Mouse (Mus musculus) NIH3T3 (cell line): ENCODE measurements around the gene Zdhhc4.

Source experiments
- DNase-seq: peaks from one replicate; pipeline ENCODE4 v3.0.0-alpha.2; 2012; ENCODE audit warnings: low read depth

Gene Zdhhc4

GRCm38 (mm10) chr5:143328690-143329495 lies at the start of gene Zdhhc4:
Gene Zdhhc4, minus strand, starts transcription at chr5:143329256.
- peak; percentile 94 for DNase-seq

DNA sequence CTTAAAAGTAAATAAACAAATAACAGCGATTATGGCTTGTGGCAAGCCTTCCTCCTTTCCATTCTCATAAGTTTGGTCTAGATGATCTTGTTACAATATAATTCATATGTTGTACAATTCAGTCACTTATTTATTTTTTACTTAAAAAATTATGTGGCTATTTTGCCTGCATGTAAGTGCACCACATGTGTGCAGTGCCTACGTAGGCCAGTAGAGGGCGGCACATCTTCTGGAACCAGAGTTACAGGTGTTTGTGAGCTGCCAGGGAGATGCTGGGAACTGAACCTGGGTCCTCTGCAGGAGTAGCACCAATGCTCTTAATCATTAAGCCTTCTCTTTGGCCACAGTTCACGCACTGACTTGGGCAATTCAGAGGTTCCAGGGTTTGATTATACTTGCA lies 47.1 kb upstream of the Zdhhc4 start:
- no peak for DNase-seq

DNA sequence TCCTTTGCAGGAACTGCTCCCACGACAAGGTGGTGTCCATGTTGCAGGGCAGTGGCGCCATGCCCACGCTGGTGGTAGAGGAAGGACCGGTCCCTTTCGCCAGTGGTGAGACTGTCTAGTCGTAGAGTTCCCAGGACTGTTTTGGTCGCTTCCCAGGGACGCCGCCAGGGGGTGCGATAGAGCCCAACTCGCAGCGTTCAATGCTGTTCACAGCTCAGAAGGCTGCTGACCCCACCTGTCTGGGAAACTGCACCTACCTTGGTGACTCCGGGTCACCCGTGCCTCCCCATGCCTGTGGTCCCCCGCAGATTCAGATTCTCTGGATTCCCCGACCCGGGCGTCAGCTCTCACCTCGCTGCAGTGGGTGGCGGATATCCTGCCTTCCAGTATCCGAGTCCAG lies 46.2 kb upstream of the Zdhhc4 start:
- DNase-seq = peak; percentile 52

DNA sequence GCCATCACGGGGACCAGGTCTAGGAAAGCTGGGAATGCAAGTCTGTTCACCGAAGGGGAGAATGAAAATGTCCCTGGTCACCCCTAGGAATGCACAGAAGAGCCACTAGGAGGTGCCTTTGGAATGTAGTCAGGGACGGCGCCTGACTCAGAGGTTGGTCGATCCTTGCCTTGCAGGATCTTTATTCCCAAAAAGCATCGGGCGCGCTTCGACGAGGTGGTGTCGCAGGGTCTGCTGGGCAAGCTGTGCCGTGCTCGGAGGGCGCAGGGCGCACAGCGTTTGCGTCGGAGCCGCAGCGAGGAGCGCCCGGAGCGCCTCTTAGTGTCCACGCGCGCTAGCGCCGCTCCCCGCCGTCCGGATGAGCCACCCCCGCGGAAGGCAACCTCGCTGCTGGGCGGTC lies 43.8 kb upstream of the Zdhhc4 start:
- DNase-seq = peak; percentile 12

GRCm38 (mm10) chr5:143371146-143371510 lies 42.1 kb upstream of the Zdhhc4 start:
- DNase-seq = no peak

DNA sequence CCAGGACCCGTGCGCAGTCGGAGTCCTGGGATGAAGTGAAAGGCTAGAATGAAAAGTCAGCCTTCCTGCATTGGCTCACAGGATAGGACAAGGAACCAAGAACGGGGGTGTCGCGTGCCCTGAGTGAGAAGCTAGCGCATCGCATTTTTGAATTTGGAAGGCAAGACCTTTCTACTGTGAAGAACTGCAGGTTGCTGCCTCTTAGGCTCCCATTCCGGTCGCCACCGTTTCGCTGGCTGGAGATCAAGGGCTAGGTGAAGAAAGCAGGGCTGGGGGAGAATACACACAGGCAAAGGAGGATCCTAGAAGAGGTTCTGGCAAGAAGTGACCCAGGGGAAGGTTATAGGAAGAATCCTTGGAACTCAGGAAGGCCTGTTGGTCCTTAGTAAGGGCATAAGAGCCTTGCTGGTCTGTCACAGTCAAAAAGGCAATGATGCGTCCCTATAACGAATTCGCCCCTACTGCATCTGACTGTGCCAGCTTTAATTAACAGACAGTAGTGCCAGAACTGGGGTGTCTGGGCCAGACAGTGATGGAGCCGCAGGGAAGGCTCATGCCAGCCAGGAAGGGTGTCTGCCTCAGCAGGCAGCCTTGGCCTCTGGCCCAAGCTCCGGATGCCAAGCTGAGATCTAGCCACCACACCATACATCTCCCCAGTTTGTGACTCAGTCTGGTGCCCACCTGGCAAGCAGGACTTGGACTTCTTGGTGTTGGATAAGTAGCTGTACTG lies 41.5 kb upstream of the Zdhhc4 start:
- DNase-seq = no peak

GRCm38 (mm10) chr5:143369611-143370255 lies 40.7 kb upstream of the Zdhhc4 start:
- no peak for DNase-seq

DNA sequence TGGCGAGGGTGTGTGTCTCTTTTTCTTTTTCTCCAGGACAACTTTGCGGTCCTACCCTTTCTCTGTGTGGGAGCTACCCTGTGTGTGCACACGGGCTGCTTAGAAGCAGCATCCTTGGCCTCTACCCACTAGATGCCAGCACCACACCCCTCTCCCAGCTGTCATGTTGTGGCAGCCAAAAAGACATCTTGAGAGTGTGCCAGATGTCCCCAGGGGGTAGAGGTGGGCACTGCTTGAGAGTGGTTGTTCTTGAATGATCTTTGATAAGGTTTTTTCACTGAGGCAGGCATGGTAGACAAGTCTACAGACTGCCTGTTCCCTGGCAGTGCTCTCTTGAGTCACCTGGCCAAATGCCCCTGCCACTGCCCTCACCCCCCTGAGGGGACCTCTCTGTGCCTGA lies 38.9 kb upstream of the Zdhhc4 start:
- no peak for DNase-seq

DNA sequence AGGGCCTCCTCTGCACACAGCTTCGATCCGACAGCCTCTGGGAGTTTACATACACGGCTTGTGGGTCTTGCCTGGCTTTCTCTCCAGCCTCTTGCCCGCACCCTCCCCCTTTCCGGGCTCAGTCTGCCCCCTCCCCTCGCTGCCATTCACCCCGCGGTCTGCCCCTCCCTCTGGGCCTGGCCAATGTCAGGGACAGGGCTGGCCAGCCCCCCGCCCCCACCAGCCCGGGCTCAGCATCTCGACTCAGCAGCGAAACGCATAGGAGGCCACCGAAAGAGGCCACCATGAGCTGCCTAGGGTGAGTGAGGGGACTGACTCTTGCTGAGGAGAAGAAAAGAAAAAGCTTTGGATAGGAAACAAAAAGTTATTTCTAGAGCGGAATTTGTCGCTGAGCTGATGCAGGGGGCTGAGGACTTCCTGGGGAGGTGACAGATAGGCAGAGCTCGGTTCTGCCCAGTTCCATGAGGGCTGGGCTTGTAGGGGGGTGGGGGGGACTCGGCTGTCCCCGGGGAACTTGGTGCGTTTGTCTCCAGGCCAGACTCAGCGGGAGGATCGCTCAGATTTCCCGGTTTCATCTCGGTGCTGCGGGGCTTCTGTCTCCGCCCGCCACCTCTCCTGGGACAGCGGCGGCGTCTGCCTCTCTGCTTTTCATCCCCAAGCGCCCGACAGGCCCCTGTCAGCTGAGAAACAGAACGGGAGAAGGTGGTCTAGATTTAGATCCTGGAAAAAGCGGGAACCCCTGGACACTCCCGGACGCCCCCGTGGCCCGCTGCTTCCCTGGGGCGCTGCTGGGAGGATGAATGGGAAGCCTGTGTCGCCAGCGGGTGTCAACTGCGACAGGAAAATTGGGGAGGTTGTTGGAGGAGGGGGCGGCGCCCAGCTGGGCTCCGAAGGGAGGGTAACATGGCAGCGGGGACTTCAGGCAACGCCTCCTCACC lies 34.9 kb upstream of the Zdhhc4 start:
- DNase-seq = no peak

- no peak for DNase-seq
These were observed 32.4 kb upstream of the Zdhhc4 start for GRCm38 (mm10) chr5:143361428-143361827.

GRCm38 (mm10) chr5:143360000-143360399 lies 30.9 kb upstream of the Zdhhc4 start:
- DNase-seq = peak; percentile 50

- no peak for DNase-seq
These were observed 30.2 kb upstream of the Zdhhc4 start for GRCm38 (mm10) chr5:143359263-143359662.

DNA sequence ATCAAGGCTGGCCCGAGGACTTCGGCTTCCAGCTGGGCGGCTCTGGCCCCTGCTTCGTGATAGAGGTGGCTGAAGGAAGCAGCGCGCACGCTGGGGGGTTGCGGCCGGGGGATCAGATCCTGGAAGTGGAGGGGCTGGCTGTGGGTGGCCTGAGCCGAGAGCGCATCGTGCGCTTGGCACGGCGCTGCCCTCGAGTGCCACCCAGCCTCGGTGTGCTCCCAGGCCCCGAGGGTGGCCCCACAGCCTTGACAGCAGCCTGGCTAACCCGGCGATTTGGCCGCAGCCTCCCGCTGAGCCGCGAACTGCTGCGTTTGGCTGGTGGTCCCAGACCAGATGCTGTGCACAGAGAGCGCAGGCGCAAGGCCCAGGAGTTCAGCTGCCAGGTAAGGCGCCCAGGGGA lies 28.5 kb upstream of the Zdhhc4 start:
- no peak for DNase-seq

GRCm38 (mm10) chr5:143356686-143357388 lies 27.8 kb upstream of the Zdhhc4 start, which contains the start of gene Grid2ip:
Gene Grid2ip, plus strand, starts transcription at chr5:143357338.
- DNase-seq = peak; percentile 18

- no peak for DNase-seq
These were observed 27.0 kb upstream of the Zdhhc4 start for GRCm38 (mm10) chr5:143356017-143356416.

GRCm38 (mm10) chr5:143346367-143346766 lies 17.3 kb upstream of the Zdhhc4 start:
- no peak for DNase-seq

- no peak for DNase-seq
These were observed 10.5 kb upstream of the Zdhhc4 start for GRCm38 (mm10) chr5:143339603-143340002.

DNA sequence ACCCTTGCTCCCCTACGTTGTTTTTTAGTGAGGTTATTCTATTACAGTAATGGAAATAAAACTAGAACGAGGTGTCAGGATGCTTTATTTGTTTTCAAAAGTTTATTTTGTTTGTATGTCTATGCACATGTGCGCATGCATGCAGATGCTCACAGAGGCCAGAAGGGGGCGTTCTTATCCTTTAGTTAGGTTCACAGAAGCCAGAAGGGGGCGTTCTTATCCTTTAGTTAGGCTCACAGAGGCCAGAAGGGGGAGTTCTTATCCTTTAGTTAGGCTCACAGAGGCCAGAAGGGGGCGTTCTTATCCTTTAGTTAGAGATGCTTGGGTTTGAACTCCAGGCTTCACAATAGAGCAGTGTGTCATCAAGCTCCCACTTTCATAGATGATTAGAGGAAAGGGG lies 7.5 kb upstream of the Zdhhc4 start:
- DNase-seq = peak; percentile 23

- peak; percentile 10 for DNase-seq
These were observed 6.0 kb upstream of the Zdhhc4 start for GRCm38 (mm10) chr5:143335089-143335460.

GRCm38 (mm10) chr5:143334418-143335088 lies 5.5 kb upstream of the Zdhhc4 start:
- no peak for DNase-seq

DNA sequence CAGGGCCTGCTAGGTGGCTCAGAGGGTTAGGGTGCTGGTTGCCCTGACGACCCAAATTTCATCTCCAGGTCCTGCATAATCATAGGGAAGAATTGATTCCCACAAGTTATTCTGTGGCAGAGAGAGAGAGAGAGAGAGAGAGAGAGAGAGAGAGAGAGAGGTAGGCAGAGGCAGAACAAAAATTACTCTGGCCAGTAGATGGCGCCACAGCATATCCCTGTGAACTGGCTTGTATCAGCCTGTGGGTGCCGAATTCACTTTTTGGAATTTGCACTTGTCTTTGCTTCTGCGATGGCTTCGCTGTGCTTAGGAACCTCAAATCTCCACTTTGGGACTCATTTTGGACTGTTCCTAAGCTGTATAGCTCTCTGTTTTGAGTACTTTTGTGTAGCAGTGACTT lies 4.8 kb upstream of the Zdhhc4 start:
- peak; percentile 91 for DNase-seq
